Mouse (Mus musculus): ENCODE data around the gene Cd247. TPM values are rescaled to one million over a fixed set of nuclear protein-coding genes. Genes with fewer than 3 reads are reported as not detected.

The Cd247 gene
- total RNA-seq, 2 experiments from 2014 or later, result 0.25 TPM; not detected in 1

GRCm38 (mm10) chr1:165845366-165845765 lies 56.9 kb downstream of the Cd247 start:
- intact Hi-C loops (cut with DNase I), result no loop called here
- DNase-seq (ENCODE audit: low spot score in 2 of 2), result peak in 1 of 2 experiments; percentile 11

GRCm38 (mm10) chr1:165848417-165848816 lies 59.9 kb downstream of the Cd247 start:
- intact Hi-C loops (cut with DNase I), result no loop called here

GRCm38 (mm10) chr1:165848881-165849280 lies 60.4 kb downstream of the Cd247 start:
- intact Hi-C loops (cut with DNase I), result no loop called here
- DNase-seq (ENCODE audit: low spot score in 2 of 2), result no peak

More at GRCm38 (mm10) chr1:165848417-165848816, 59.9 kb downstream of the Cd247 start:
- DNase-seq (ENCODE audit: low spot score in 2 of 2), result no peak

- no peak for DNase-seq (ENCODE audit: low spot score in 2 of 2)
- intact Hi-C loops (cut with DNase I), result loop anchor here (5.0 kb wide), 1 partner anchor 303 kb away; no protein-coding TSS in a partner anchor
These were observed 61.3 kb downstream of the Cd247 start for GRCm38 (mm10) chr1:165849458-165850445.

GRCm38 (mm10) chr1:165852131-165852530 lies 63.6 kb downstream of the Cd247 start:
- no peak for DNase-seq (ENCODE audit: low spot score in 2 of 2)
- intact Hi-C loops (cut with DNase I), result loop anchor here (5.0 kb wide), 1 partner anchor 300 kb away; no protein-coding TSS in a partner anchor

- no peak for DNase-seq (ENCODE audit: low spot score in 2 of 2)
- intact Hi-C loops (cut with DNase I), result loop anchor here (1.0 to 5.0 kb wide), 2 partner anchors 114 to 299 kb away; no protein-coding TSS in a partner anchor
These were observed 64.7 kb downstream of the Cd247 start for GRCm38 (mm10) chr1:165853131-165853721.

- intact Hi-C loops (cut with DNase I), result loop anchor here (1.0 to 5.0 kb wide), 2 partner anchors 113 to 298 kb away; no protein-coding TSS in a partner anchor
- peak; percentile 36 to 50 for DNase-seq (ENCODE audit: low spot score in 2 of 2)
These were observed 65.4 kb downstream of the Cd247 start for GRCm38 (mm10) chr1:165853729-165854420.

- DNase-seq (ENCODE audit: low spot score in 2 of 2), result no peak
- intact Hi-C loops (cut with DNase I), result loop anchor here (5.0 kb wide), 1 partner anchor 74 kb away; no protein-coding TSS in a partner anchor
These were observed 67.5 kb downstream of the Cd247 start for GRCm38 (mm10) chr1:165855759-165856545.

GRCm38 (mm10) chr1:165857279-165857678 lies 68.8 kb downstream of the Cd247 start:
- DNase-seq (ENCODE audit: low spot score in 2 of 2), result no peak
- intact Hi-C loops (cut with DNase I), result loop anchor here (5.0 kb wide), 1 partner anchor 75 kb away; no protein-coding TSS in a partner anchor

- intact Hi-C loops (cut with DNase I), result loop anchor here (5.0 kb wide), 1 partner anchor 76 kb away; no protein-coding TSS in a partner anchor
- no peak for DNase-seq (ENCODE audit: low spot score in 2 of 2)
These were observed 69.9 kb downstream of the Cd247 start for GRCm38 (mm10) chr1:165858356-165858755.

- intact Hi-C loops (cut with DNase I), result no loop called here
- no peak for DNase-seq (ENCODE audit: low spot score in 2 of 2)
These were observed 72.1 kb downstream of the Cd247 start for GRCm38 (mm10) chr1:165860373-165861234.

GRCm38 (mm10) chr1:165861235-165861609 lies 72.7 kb downstream of the Cd247 start:
- intact Hi-C loops (cut with DNase I), result no loop called here
- no peak for DNase-seq (ENCODE audit: low spot score in 2 of 2)

GRCm38 (mm10) chr1:165862059-165862458 lies 73.6 kb downstream of the Cd247 start:
- intact Hi-C loops (cut with DNase I), result no loop called here
- DNase-seq (ENCODE audit: low spot score in 2 of 2), result no peak

GRCm38 (mm10) chr1:165864864-165865795 lies 76.6 kb downstream of the Cd247 start:
- no peak for DNase-seq (ENCODE audit: low spot score in 2 of 2)
- intact Hi-C loops (cut with DNase I), result no loop called here

- no peak for DNase-seq (ENCODE audit: low spot score in 2 of 2)
- intact Hi-C loops (cut with DNase I), result no loop called here
These were observed 78.3 kb downstream of the Cd247 start for GRCm38 (mm10) chr1:165866630-165867280.

- intact Hi-C loops (cut with DNase I), result no loop called here
- no peak for DNase-seq (ENCODE audit: low spot score in 2 of 2)
These were observed 80.2 kb downstream of the Cd247 start for GRCm38 (mm10) chr1:165868659-165869058.

Data from left cerebral cortex, postnatal 36 days (tissue).